Mouse (Mus musculus) right cerebral cortex, postnatal 25 days (tissue): ENCODE measurements around the gene Trem1.

Experiments
- DNase-seq: peaks from one replicate; pipeline ENCODE4 v3.0.0; 2022

Trem1 gene

GRCm38 (mm10) chr17:48232518-48232917 is at the start of gene Trem1:
Trem1 (plus strand) TSS chr17:48232768.
- DNase-seq = no peak

GRCm38 (mm10) chr17:48185252-48185651 is 47.3 kb upstream of the Trem1 start:
- DNase-seq = no peak

DNA sequence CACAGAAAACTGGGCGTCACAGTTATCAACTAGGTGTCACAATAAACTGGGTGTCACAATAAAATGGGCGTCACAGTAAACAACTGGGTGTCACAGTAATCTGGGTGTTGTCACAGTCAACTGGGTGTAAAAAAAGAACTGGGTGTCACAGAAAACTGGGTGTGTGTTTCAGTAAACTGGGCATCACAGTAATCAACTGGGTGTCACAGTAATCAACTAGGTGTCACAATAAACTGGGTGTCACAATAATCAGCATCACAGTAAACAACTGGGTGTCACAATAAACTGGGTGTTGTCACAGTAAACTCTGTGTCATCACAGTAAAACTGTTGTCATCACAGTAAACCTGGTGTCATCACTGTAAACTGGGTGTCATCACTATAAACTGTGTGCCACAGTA is 40.2 kb upstream of the Trem1 start:
- no peak for DNase-seq

DNA sequence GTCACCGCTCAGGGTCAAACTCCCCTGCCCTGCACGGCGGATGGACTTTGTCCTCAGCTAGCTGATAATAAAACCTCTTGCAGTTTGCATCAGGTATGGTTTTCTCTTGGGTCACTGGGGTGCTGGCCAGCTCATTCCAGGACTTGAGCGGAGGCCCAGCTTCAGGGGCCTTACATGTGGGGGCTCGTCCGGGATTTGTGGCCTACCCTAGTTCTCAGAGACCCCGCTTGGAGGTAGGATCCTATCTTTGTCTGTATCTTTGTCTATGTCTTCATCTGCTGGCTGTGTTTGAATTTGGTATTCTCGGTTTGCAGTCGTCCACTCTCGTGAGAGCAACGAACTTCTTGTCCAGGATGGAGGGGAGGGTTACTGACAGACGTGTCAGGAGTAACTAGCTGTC is 29.5 kb upstream of the Trem1 start:
- no peak for DNase-seq

DNA sequence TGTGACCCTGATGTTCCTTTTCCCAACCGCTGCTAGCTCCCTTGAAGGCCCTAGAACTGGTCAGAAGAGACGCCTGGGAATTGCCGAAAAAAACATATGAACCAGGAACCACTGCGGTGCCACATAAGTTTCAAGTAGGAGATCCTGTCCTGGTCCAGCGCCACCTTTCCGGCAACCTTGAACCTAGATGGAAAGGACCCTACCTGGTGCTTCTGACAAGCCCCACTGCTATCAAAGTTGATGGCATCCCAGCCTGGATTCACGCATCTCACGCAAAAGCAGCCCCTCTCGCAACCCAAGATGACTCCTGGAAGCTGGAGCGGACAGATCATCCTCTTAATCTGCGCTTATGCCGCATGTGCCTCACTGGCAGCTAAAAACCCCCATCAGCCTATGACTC is 20.0 kb upstream of the Trem1 start:
- DNase-seq = no peak

DNA sequence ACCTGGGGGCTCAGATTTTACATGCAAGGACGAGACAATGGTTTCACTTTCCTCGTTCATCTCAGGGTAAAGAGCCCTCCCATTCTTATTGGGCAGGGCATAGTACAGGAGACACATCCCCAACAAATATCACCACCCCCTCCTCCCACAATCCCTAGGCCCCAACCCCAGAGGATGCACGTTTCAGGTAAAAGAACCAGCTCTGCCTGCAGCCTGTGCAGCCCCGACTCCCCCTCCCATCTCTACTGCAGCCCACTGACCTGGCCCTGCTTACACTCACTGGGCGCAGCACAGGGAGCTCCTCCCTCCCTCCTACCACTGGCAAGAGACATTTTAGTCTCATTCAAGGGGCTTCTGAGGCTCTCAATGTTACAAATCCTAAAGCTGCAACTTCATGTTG is 19.1 kb upstream of the Trem1 start:
- DNase-seq = no peak

DNA sequence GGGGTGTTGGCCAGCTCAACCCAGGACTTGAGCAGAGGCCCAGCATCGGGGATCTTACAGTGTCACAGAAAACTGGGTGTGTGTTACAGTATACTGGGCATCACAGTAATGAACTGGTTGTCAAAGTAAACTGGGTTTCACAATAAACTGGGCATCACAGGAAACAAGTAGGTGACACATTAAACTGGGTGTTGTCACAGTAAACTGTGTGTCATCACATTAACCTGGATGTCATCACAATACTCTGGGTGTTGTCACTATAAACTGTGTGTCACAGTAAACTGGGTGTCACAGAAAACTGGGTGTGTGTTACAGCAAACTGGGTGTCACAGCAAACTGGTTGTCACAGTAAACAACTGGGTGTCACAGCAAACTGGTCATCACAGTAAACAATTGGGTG is 17.1 kb upstream of the Trem1 start:
- DNase-seq = no peak

DNA sequence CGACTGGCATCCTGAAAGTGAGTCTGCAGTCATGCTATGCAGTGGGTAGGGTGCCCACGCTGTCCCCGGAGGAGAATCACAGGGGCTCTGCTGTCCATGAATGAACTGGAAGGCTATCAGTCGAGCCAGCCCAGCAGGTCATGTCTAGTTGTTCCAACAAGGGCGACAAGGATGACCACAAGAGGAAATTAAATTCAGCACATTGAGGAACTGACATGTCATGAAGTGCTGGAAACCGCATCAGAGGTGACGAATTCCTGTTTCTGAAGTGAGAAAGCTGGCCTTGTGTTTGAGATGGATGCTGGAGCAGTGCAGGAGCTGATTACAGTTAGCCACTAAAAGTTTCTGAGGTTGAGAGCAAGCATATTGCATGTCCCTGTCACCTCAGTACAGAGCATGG is 1.9 kb upstream of the Trem1 start:
- DNase-seq = no peak

DNA sequence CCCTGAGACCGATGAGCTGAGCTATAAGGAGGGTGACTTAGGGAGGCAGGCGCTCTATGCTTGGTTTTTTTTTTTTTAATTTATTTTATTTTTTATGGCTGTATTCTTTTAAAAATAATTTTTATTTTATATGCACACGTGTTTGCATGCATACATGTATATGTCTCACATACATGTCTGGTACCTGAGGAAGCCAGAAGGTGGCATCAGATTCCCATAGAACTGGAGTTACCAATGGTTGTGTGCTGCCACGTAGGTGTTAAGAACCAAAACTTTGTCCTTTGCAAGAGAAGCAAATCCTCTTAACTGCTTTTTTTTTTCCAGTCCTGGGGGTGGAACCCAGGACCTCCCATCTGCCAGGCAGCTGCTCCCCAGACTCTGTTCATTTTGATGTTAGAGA is 1.2 kb downstream of the Trem1 start:
- no peak for DNase-seq

DNA sequence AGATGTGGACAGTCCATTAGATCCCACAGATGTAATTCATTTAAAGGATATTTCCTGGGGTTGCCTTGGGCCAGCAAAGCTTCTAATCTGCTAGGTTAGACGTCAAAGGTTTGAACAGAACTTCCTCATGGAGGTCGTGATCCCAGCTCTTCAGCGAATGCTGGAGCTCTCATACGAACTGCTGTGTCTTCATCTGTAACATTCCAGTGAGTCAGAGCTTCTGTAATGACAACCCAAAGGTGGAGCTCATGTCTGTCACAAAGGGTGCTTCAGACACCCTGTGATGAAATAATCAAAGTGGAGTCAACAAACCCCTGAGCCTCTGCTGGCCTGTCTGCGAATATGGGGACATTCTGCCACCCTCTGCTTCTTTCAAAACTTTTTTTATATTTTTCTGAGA is 2.0 kb downstream of the Trem1 start:
- DNase-seq = no peak

GRCm38 (mm10) chr17:48235773-48236370 is 3.3 kb downstream of the Trem1 start:
- no peak for DNase-seq

- DNase-seq = no peak
These were observed 5.1 kb downstream of the Trem1 start for GRCm38 (mm10) chr17:48237621-48238020.

GRCm38 (mm10) chr17:48247221-48247928 is 14.8 kb downstream of the Trem1 start, which contains the start of gene Trem3:
Trem3 (plus strand) TSS chr17:48247777.
- DNase-seq = no peak

DNA sequence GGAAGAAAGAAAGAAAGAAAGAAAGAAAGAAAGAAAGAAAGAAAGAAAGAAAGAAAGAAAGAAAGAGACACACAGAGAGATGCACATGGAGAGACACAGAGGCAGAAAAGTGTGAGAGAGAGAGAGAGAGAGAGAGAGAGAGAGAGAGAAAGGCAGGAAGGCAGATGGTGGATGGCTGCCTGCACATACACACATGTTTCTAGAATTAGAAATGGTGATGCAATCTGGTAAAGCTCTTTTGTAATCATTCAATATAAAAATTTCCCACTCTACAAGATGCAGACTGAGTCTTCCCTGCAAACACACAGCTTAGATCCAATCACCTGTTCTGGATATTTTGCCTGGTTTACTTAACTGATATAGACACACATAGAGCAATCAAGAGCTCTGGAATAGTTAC is 16.5 kb downstream of the Trem1 start:
- no peak for DNase-seq

GRCm38 (mm10) chr17:48249501-48249900 is 16.9 kb downstream of the Trem1 start:
- DNase-seq = no peak

GRCm38 (mm10) chr17:48250631-48251030 is 18.1 kb downstream of the Trem1 start:
- DNase-seq = no peak

DNA sequence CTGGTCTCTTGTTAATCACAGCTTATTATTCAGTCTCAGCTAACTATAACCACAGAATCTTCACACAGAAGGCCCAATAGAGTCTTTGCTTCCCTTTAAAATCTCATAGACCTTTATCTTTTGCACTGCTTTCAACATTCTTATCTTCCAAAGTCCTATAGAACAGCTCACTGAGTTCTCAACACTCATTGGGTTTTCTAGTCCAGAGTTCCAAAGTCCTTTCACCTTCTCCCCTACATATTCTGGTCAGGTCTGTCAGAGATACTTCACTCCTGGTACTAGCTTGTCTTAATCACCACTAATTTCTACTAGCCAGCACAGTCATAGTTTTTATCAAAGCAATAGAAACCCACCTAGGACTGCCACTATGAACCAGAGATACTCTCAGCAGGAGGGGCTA is 24.0 kb downstream of the Trem1 start:
- no peak for DNase-seq

DNA sequence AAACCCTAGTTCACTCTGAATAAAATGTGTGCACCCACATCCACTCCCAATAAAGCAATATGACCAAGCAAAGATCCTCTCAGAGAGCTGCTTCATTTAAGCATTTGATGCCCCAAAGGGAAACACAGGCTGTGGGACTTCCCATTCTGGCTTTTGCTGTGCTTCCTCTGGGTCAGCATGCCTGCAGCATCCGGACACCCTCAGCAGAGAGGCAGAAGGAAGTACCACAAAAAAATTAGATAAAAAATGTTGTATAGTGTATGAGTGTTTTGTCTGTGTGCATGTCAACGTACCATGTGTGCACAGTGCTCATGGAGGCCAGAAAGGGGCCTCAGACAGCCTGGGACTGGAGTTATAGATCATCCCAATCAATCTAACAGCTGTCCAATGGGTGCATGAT is 29.3 kb downstream of the Trem1 start:
- no peak for DNase-seq

DNA sequence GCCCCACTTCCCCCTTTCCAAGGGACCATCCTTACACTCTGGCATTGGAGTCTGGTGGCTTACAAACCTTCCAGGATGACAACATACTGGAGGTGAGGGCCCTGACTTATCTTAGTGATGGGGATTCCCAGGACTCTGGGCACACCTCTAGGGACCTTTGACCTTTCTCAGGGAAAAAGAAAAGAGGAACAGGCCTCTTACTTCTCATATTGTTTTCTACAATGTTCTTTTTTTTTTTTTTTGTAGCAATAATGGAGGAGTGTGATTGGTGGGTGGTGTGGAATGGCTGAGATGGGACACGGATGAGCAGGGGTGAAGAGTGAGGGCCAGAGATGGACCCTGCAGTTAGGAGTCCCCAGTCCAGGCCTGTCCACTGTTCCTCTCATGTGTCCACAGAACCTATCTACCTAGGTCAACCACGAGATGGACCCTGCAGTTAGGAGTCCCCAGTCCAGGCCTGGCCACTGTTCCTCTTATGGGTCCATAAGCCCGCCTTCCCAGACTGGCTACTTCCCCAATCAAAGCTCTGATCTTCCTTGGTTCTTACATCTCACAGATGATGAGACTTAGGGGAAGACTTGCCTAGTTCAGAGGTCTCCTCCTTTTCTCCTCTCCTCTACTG is 31.3 kb downstream of the Trem1 start, which contains the start of gene Treml4:
Treml4 (plus strand) TSS at position 555 of the 622 bp plus-strand sequence.
- DNase-seq = no peak

DNA sequence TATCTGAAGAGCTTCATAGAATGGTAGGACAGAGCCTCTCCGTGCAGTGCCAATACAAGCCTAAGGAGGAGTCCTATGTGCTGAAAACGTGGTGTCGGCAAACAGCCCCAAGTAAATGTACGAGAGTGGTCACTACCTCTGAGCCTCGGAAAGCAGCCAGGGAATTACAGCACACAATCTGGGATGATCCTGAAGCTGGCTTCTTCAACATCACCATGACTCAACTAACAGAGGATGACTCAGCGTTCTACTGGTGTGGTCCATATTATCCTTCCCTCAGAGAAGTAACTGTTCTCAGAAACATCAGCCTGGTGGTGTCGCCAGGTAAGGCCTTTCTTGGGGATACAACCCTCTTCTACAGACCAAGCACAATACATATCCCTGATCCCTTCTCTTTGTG is 32.1 kb downstream of the Trem1 start:
- DNase-seq = no peak

- no peak for DNase-seq
These were observed 33.6 kb downstream of the Trem1 start for GRCm38 (mm10) chr17:48266138-48266537.

- DNase-seq = no peak
These were observed 34.2 kb downstream of the Trem1 start for GRCm38 (mm10) chr17:48266610-48267304.

DNA sequence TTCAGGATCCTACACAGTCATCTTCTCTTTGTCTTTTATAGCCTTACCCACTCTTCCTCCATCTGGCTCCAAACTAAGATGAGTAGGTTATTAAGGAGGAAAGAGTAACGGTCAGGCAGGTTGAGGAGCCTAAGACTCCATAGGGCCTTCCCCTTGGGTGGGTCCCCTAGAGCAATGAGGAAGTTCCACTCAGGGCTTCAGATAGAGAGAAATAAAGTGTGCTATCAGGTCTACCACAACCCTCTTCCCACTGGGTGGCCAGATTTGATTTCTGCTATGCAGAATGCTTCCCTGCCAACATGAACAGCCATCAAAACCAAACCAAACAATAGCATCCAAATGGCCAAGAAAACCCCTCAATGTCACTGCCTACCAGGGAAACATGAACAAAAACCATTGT is 35.0 kb downstream of the Trem1 start:
- no peak for DNase-seq

GRCm38 (mm10) chr17:48268276-48268675 is 35.7 kb downstream of the Trem1 start:
- DNase-seq = no peak
